Mouse (Mus musculus) kidney, embryonic 15.5 days (tissue): ENCODE results near the gene Rpl23a. TPM values are rescaled to one million over a fixed set of nuclear protein-coding genes. Genes with fewer than 3 reads are reported as not detected.
A peak's percentile ranks its signal among the peaks of the same experiment; 100 is the strongest.

Experiments
- ATAC-seq: fragments of 200-750 bp; cut with Nextera tagmentation; replicated peaks from 2 replicates; pipeline ENCODE4 v1.8.0; 2017; ENCODE audit warnings: moderate TSS enrichment; ENCODE audit not compliant: low FRiP score
- H3K27ac ChIP-seq: fragments of 300-500 bp; sonication (generic); 2 replicates; pipeline ENCODE4 v1.5.1; 2015; ENCODE audit warnings: mild to moderate bottlenecking, inconsistent platforms
- H3K27me3 ChIP-seq: fragments of 300-500 bp; sonication (generic); 2 replicates; pipeline ENCODE4 v1.6.1; 2015; ENCODE audit warnings: inconsistent platforms
- H3K36me3 ChIP-seq: fragments of 300-500 bp; sonication (generic); 2 replicates; pipeline ENCODE4 v1.6.1; 2015; ENCODE audit warnings: inconsistent platforms
- H3K4me1 ChIP-seq: fragments of 300-500 bp; sonication (generic); 2 replicates; pipeline ENCODE4 v1.6.1; 2015; ENCODE audit warnings: inconsistent platforms
- H3K4me2 ChIP-seq: fragments of 300-500 bp; sonication (generic); 2 replicates; pipeline ENCODE4 v1.6.1; 2015; ENCODE audit warnings: moderate library complexity, mild to moderate bottlenecking, inconsistent platforms
- H3K4me3 ChIP-seq: fragments of 300-500 bp; sonication (generic); replicated peaks from 2 replicates; pipeline ENCODE4 v1.5.1; 2015; ENCODE audit warnings: mild to moderate bottlenecking, inconsistent platforms
- H3K9ac ChIP-seq: fragments of 300-500 bp; sonication (generic); 2 replicates; pipeline ENCODE4 v1.6.1; 2015; ENCODE audit warnings: mild to moderate bottlenecking, inconsistent platforms
- H3K9me3 ChIP-seq: fragments of 300-500 bp; sonication (generic); replicated peaks from 2 replicates; pipeline ENCODE4 v1.6.1; 2016; ENCODE audit warnings: inconsistent platforms
- WGBS: fragments of 180-500 bp; shearing (Covaris S2); methylation state at CpG from one replicate; pipeline ENCODE4 v1.1.7; 2015; ENCODE audit warnings: mixed read lengths; 5-methylcytosine and 5-hydroxymethylcytosine counted together
- polyA plus RNA-seq: library from polyadenylated mRNA; unstranded; fragments of >200 nt; fragmentation: Nextera tagmentation; extraction: Ambion mirVana; gene quantifications from 2 replicates; pipeline ENCODE4 v1.2.1, GENCODE M21; 2015

Rpl23a gene
- polyA plus RNA-seq, 1 experiment from 2014 or later: 1,327 TPM

DNA sequence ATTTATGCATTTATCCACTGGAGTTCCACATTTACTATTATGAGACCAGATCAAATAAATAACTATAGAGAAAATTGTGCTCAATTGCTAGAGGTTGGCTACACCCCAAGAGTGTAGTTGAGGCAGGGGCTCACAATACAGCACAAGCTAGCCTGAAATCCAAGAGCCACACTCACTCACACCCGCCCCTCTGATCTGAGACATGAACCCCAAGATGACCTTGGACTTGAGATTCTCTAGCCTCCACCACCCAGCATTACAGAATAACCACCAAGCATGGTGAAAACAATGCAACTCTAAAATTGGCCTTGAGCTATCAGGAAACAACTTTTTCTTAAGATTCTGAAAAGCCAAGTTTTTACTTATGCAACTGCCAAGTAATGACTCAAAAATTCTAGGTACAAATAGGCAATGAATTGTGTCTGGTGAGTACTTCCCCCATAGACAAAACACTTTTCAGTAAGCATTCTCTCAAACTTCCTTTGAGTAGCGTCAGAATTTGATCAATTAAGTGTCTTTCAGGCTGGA lies 1.5 kb downstream of the Rpl23a start:
- peak overlapping the region; percentile 97 for H3K9ac ChIP-seq
- no peaks in the 10 kb centered on the region for H3K27me3 ChIP-seq
- WGBS: 39% methylated on average over 2 of the region's 2 CpGs
- peaks cover 32% of the 10 kb centered on the region for H3K36me3 ChIP-seq
- no peaks in the 10 kb centered on the region for H3K9me3 ChIP-seq
- no peak for ATAC-seq
- peaks cover 58% of the 10 kb centered on the region for H3K4me1 ChIP-seq
- H3K4me2 ChIP-seq: peak overlapping the region; percentile 94
- H3K4me3 ChIP-seq: peak overlapping the region; percentile 95
- no peak overlapping the region for H3K27ac ChIP-seq

DNA sequence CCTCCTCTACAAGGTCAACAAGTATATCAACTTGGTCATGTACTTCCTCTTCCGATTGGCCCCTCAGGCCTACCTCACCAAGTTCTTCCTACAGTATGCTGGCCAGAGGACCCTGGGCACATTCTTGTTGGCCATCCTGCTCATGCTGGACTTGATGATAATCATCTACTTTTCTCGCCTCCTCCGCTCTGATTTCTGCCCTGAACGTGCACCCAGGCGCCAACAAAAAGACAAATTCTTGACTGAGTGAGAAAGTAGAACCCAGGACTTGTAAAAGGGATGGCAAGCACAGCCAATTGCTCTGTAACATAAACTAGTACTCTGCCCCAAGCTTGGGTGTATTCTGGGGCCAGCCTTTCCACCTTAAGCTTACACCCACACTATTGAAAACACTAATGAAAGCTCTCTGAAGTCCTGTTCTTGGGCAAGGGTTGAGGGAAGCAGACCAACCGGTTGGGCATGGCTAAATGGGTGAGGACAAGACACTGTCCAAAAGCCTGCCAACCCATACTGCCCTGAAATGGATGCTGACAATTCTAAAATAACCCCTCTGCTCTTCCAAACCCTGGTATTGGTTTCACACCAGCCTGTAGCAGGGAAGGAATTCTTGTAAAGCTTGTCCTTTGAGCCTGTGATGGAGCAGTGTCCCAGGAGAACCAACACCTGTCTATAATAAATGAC lies 3.2 kb downstream of the Rpl23a start:
- H3K4me2 ChIP-seq: peak overlapping the region; percentile 94
- H3K27me3 ChIP-seq: no peaks in the 10 kb centered on the region
- peaks cover 65% of the 10 kb centered on the region for H3K4me1 ChIP-seq
- H3K36me3 ChIP-seq: peaks cover 32% of the 10 kb centered on the region
- peak overlapping the region; percentile 12; the same call in 1 of the 2 replicates for H3K9ac ChIP-seq
- peak overlapping the region; percentile 99 for H3K27ac ChIP-seq
- WGBS: 70% methylated on average over 6 of the region's 6 CpGs
- peak overlapping the region; percentile 66 for H3K4me3 ChIP-seq
- ATAC-seq: no peak
- H3K9me3 ChIP-seq: no peaks in the 10 kb centered on the region

DNA sequence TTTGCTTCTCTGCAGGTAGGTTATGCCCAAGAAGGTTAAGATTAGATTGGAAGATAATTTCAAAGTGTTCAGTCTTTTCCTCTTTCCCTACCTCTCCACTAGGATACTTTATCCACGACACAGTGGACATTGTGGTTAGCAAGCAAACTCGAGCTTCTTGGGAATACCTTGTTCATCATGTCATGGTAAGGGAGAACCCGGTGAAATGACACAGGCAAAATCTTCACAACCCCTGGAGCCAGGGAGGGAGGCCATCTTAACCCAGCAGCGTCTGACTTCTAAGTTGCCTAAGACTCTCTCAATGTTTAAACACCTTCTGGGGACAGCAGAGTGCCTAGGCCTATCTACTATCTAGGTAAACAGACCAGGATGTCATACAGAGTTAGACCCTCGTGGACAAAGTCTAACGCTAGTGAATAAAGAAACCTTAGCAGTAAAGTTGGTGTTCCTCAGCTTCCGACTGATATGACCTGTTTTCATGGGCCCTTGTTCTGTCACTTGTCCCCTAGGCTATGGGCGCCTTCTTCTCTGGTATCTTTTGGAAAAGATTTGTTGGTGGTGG lies 3.9 kb downstream of the Rpl23a start:
- Histone ChIP-seq H3K9ac (peak overlapping the region; percentile 81; the same call in 1 of the 2 replicates), H3K4me2 (peak overlapping the region; percentile 94), H3K36me3 (peaks cover 32% of the 10 kb centered on the region), H3K4me3 (peak overlapping the region; percentile 66), H3K9me3 (no peaks in the 10 kb centered on the region), H3K27ac (peak overlapping the region; percentile 99), H3K27me3 (no peaks in the 10 kb centered on the region), H3K4me1 (peaks cover 66% of the 10 kb centered on the region)
- 24% methylated on average over 8 of the region's 8 CpGs for WGBS
- no peak for ATAC-seq

DNA sequence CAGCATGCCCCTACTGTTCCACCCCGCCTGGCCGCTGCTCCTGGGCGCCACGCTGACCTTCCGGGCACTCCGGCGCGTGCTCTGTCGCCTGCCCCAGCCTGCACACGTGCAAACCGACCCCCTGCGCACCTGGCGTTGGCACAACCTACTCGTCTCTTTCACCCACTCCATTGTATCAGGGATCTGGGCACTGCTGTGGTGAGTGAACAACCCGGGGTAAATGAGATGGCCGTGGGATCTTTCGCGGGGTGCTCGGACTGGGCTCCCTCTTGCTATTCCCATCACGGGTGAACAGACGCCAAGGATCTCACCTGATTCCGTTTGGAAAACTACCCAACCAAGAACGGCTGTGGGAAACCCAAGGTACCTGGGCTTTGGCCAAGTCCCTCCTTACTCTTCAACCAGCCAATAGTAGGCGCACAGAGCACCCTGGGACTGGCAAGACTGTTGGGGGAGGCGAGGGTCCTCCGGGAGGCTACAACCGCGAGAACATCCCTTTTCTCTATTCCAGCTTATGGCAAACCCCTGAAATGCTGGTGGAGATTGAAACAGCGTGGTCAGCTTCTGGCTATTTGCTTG lies 4.4 kb downstream of the Rpl23a start:
- H3K4me2 ChIP-seq: peak overlapping the region; percentile 94
- WGBS: 1% methylated on average over 29 of the region's 29 CpGs
- no peaks in the 10 kb centered on the region for H3K9me3 ChIP-seq
- peak; percentile 7 for ATAC-seq
- H3K27me3 ChIP-seq: no peaks in the 10 kb centered on the region
- H3K36me3 ChIP-seq: peaks cover 32% of the 10 kb centered on the region
- peak overlapping the region; percentile 66 for H3K4me3 ChIP-seq
- peak overlapping the region; percentile 99 for H3K27ac ChIP-seq
- peak overlapping the region; percentile 81 for H3K9ac ChIP-seq
- peaks cover 68% of the 10 kb centered on the region for H3K4me1 ChIP-seq

DNA sequence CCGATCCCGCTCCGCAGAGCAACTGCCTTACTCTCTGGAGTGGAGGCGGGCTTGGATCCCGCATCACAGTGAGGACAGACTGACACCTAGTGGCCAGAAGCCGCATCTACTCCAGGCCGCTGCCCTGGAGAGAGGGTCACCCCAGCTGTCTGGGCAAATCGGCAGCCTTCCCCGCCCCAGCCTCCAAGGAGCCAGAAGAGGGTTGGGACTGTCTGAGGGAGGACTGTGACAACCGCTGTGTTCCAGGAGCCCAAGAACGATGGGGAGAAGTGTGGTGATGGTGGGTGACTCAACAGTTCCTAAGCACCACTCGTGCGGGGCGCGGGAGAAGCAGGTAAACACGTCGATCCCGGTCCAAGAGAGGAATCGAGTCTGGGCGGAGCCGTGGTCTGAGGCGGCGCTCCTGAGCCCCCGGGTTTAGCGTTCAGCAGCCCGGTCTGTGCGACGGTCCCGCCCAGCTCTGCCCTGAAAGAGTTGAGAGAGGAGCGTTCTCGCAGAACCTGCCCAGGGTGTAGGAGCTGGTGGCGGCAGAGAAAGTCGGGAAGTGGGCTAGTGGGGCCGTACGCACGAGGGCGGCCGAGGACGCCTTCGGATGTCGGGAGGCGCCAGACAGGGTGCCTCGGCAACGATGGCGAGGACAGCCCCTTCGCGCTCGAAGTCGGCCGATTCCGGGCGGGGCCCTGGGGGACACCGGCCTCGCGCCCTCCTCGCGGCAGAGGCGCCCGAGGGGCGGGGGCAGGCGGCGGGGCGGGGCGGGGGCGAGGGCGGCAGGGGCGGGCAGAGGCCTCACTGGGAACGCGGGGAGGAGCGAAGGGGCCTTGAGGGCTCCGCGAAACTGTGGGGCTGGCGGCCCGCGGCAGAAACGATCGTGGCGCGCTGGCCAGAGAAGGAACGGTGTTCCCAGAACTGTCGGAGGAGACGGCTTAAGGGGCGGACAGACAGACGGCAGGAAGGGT lies 5.2 kb downstream of the Rpl23a start:
- WGBS: under 1% methylated on average over 74 of the region's 84 CpGs
- Histone ChIP-seq H3K27ac (peak overlapping the region; percentile 99), H3K4me2 (peak overlapping the region; percentile 94), H3K4me3 (peak overlapping the region; percentile 66), H3K9ac (peak overlapping the region; percentile 81), H3K36me3 (peaks cover 32% of the 10 kb centered on the region), H3K9me3 (no peaks in the 10 kb centered on the region), H3K27me3 (no peaks in the 10 kb centered on the region), H3K4me1 (peaks cover 67% of the 10 kb centered on the region)
- peak; percentile 86 for ATAC-seq

DNA sequence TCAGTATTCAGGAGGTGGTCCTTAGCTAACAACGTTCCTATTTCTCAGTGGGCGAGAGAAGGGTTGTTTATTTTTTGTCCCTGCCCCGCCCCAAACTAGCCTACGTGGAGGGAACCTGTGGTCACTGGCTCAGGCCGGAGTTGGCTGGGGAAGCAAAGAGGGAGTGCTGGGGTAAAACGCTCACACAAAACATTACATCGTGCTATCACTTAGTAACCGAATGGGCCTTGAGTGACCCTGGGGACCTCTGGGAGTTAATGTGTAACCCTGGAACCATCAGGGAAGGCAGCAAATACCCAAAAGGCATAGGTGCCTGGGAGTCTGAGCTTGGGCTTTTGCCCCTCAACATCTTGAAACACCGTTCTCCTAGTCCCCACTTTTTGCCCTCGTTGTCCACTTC lies 5.9 kb downstream of the Rpl23a start:
- Histone ChIP-seq H3K4me1 (peaks cover 73% of the 10 kb centered on the region), H3K4me3 (peak overlapping the region; percentile 66), H3K9me3 (no peaks in the 10 kb centered on the region), H3K4me2 (peak overlapping the region; percentile 94), H3K9ac (peak overlapping the region; percentile 81; the same call in 1 of the 2 replicates), H3K27me3 (no peaks in the 10 kb centered on the region), H3K36me3 (peaks cover 33% of the 10 kb centered on the region), H3K27ac (peak overlapping the region; percentile 99)
- ATAC-seq: peak; percentile 49
- under 1% methylated on average over 10 of the region's 10 CpGs for WGBS

DNA sequence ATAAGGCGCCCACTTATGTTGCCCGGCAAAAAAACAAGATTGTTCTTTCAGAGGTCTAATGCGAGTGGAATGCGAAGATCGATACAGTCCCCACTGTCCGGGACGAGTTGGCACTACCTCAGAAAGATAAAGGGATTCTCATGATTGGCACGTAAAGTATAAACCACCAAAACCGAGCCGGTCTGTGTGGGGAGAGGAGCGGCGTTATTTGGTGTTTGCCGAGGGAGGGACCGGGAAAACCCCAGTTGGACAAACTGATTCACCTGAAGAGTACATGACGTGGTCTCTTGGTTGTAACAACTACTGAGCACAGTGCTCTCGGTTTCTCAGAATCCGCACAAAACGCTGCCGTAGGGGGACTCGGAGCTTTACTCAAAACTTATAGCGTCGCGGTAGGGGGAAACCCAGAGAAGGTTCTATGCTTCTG lies 6.5 kb downstream of the Rpl23a start:
- Histone ChIP-seq H3K36me3 (peaks cover 33% of the 10 kb centered on the region), H3K4me1 (peaks cover 68% of the 10 kb centered on the region), H3K4me3 (peak overlapping the region; percentile 66), H3K4me2 (peak overlapping the region; percentile 94), H3K27me3 (no peaks in the 10 kb centered on the region), H3K27ac (peak overlapping the region; percentile 99), H3K9me3 (no peaks in the 10 kb centered on the region), H3K9ac (peak overlapping the region; percentile 81)
- under 1% methylated on average over 23 of the region's 23 CpGs for WGBS
- no peak for ATAC-seq

DNA sequence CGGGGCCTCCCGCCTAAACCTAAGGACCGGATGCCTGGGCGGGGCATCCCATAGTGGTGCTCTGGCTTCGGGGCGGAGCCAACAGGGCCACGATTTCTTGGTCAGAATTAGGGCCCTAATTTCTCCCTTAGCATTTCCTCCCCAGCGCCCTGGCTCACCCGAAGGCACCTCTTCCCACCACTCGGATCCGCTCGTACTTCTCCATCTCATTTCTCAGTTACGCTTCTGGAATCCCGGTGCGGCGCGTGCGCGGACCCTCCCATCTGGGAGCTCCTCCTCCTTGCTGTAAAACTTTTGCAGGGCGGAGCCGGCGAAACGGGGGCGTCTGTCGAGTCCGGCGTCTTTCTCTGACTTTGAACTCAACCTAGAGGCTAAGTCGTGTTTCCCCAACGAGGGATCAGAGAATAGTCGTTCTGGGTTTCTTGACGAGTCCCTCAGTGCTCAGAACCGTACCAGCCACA lies 7.0 kb downstream of the Rpl23a start, which contains the start of the genes Nek8 and Tlcd1:
Gene Nek8 (minus strand): TSS at position 274 of the 461 bp plus-strand sequence.
Gene Tlcd1 (plus strand): TSS at position 310 of the 461 bp plus-strand sequence.
- Histone ChIP-seq H3K4me2 (peak within 1 kb of the TSS; percentile 94), H3K36me3 (peaks cover 32% of the 10 kb centered on the region), H3K9me3 (no peaks in the 10 kb centered on the region), H3K27me3 (no peaks in the 10 kb centered on the region), H3K4me1 (peaks cover 63% of the 10 kb centered on the region), H3K27ac (peak within 1 kb of the TSS; percentile 99), H3K4me3 (peak within 1 kb of the TSS; percentile 66), H3K9ac (peak within 1 kb of the TSS; percentile 81)
- peak; percentile 27 for ATAC-seq
- 1% methylated on average over 32 of the region's 32 CpGs for WGBS

DNA sequence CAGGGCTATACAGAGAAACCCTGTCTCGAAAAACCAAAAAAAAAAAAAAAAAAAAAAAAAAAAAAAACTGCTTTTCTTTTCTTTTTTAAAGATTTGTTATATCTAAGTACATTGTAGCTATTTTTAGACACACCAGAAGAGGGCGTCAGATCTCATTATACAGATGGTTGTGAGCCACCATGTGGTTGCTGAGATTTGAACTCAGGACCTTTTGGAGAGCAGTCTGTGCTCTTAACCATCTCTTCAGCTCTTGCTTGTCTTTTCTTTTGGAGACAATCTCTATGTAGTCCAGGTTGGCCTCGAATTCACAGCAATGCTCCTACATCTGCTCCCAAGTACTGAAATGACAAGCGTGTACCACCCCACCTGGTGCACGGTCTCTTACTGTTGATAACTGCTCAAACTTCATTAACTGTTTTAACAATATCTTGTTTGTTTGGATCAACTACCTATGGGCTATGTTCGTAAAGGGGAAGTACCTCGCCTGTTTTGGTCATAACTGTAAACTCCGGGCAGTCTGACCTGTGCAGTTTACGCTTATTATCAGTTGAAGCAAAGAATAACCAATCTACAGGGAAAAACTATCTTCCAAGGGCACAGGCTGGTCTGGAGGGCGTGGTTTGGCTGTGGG lies 7.5 kb downstream of the Rpl23a start:
- Histone ChIP-seq H3K4me1 (peaks cover 58% of the 10 kb centered on the region), H3K4me3 (peak overlapping the region; percentile 66), H3K27ac (peak overlapping the region; percentile 99), H3K9ac (peak overlapping the region; percentile 81), H3K4me2 (peak overlapping the region; percentile 94), H3K27me3 (no peaks in the 10 kb centered on the region), H3K36me3 (peaks cover 32% of the 10 kb centered on the region), H3K9me3 (no peaks in the 10 kb centered on the region)
- 2% methylated on average over 9 of the region's 10 CpGs for WGBS
- peak; percentile 55; the same call in 1 of the 2 replicates for ATAC-seq

DNA sequence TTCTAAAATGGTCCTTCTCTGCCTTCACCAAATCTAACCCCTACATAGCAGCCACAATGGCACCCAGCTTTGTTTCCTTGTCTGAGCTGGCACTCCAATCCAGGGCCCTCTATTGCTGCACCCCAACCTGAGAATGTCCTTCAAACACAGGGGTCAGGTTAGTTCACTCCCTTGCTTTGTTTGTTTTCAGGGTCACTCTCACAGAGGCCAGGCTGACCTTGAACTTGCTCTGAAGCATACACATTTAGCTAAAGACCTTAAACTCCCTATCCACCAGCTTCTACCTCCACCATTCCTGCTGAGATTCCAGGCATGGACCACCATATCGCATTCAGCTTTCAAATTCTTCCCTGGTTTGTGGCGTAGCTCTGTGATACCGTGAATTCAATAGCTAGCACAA lies 8.9 kb downstream of the Rpl23a start:
- ATAC-seq: no peak

More for the DNA sequence above, 8.9 kb downstream of the Rpl23a start:
- no peaks in the 10 kb centered on the region for H3K27me3 ChIP-seq
- H3K4me1 ChIP-seq: peaks cover 50% of the 10 kb centered on the region
- 86% methylated on average over 3 of the region's 3 CpGs for WGBS
- peaks cover 21% of the 10 kb centered on the region for H3K36me3 ChIP-seq
- no peak overlapping the region for H3K9ac ChIP-seq
- no peak overlapping the region for H3K4me2 ChIP-seq
- no peak overlapping the region for H3K4me3 ChIP-seq
- H3K9me3 ChIP-seq: no peaks in the 10 kb centered on the region
- H3K27ac ChIP-seq: peak overlapping the region; percentile 27; the same call in 1 of the 2 replicates
